Mouse (Mus musculus): ENCODE data around the gene Abcb6. TPM values are rescaled to one million over a fixed set of nuclear protein-coding genes. Genes with fewer than 3 reads are reported as not detected.

The Abcb6 gene
- total RNA-seq, 1 experiment = 41.0 TPM

DNA sequence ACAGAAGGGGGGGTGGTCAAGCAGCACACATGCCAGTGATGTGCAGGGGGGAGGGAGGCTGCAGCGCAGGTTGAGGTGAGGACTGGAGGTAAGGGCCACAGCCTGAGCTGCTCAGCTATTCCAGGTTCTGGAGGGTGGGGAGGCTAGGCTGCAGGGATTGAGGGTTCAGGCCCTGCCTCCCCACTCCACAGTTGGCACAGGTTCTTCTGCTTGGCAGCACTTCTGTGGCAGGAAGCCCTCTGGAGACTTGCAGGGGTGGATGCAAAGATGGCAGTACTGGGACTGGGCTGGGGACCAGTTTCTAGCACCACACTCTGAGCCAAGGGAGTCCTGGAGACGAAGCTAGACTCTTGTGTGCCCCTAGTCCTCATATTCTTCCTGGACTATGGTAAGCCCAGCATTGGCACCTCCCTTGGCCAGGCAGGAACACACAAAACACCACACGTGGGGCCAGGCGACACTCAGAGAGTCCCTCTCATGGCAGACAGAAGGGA, 1.2 kb upstream of the Abcb6 start:
- peaks cover 4% of the 10 kb centered on the region; the same call in 1 of the 2 replicates for H3K36me3 ChIP-seq (ENCODE audit: control insufficient read depth, insufficient read depth, low read length, poor library complexity, severe bottlenecking)
- no peaks in the 10 kb centered on the region for H3K9me3 ChIP-seq (ENCODE audit: control insufficient read depth, insufficient read depth, low read depth, low read length)
- no peak overlapping the region for H3K27ac ChIP-seq (ENCODE audit: insufficient read depth, low read depth, low read length, poor library complexity, severe bottlenecking)
- in situ Hi-C loops (cut with MboI; ENCODE audit: low sequenced_read_pairs in 2 of 2, unreplicated experiment in 2 of 2) = no loop called here
- H3K4me3 ChIP-seq (ENCODE audit: insufficient read depth in 1 of 2, low read depth in 1 of 2, low read length in 2 of 2, poor library complexity in 1 of 2, severe bottlenecking in 1 of 2) = no peak overlapping the region
- DNase-seq (ENCODE audit: low read depth, low spot score) = no peak
- H3K4me1 ChIP-seq (ENCODE audit: control insufficient read depth in 2 of 2, insufficient read depth in 2 of 2, low read length in 2 of 2, poor library complexity in 1 of 2) = peaks cover 4 to 5% of the 10 kb centered on the region in 2 experiments; a peak in 2 of 4 replicates
- H3K9ac ChIP-seq (ENCODE audit: insufficient read depth, low read depth, low read length, poor library complexity, severe bottlenecking) = no peak overlapping the region
- TF ChIP-seq MAFK (IDR thresholded peaks at IDR 0.05; ENCODE audit: insufficient read depth, low read depth, low read length) = no peak
- no peak for TF ChIP-seq ZC3H11A (IDR thresholded peaks at IDR 0.05; ENCODE audit: borderline replicate concordance, low read depth, low read length)
- no peak for TF ChIP-seq HCFC1 (IDR thresholded peaks at IDR 0.05; ENCODE audit: borderline replicate concordance, insufficient read depth, low read length)
- no peak for TF ChIP-seq CHD2 (IDR thresholded peaks at IDR 0.05; ENCODE audit: low read depth, low read length)
- TF ChIP-seq ZNF384 (IDR thresholded peaks at IDR 0.05; ENCODE audit: low read depth, low read length) = no peak

DNA sequence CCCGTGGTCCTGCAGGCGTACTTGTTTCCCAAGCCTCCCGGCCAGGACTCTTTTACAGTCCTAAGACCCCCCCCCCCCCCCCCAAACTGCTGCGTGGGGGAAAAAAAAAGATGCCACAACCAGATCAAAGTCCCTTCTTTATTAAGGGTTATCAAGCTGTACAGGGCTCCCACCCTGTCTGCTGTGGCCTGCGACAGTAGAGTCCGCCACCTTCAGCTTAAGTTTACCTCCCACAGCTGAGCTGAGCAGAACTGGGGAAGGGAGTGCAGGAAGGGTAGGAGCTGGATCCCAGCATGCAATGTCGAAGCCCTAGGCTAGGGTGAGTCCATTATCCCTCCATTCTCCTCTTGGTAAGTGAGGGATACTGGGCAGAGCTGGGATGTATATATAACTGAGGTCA, 549 bp upstream of the Abcb6 start:
- no peak for DNase-seq (ENCODE audit: low read depth, low spot score)
- Histone ChIP-seq H3K4me3 (ENCODE audit: insufficient read depth in 1 of 2, low read depth in 1 of 2, low read length in 2 of 2, poor library complexity in 1 of 2, severe bottlenecking in 1 of 2) (peak overlapping the region in 1 of 2 experiments; percentile 81; a peak in 2 of 4 replicates), H3K27ac (ENCODE audit: insufficient read depth, low read depth, low read length, poor library complexity, severe bottlenecking) (no peak overlapping the region), H3K36me3 (ENCODE audit: control insufficient read depth, insufficient read depth, low read length, poor library complexity, severe bottlenecking) (peaks cover 4% of the 10 kb centered on the region; the same call in 1 of the 2 replicates), H3K9me3 (ENCODE audit: control insufficient read depth, insufficient read depth, low read depth, low read length) (no peaks in the 10 kb centered on the region), H3K4me1 (ENCODE audit: control insufficient read depth in 2 of 2, insufficient read depth in 2 of 2, low read length in 2 of 2, poor library complexity in 1 of 2) (peaks cover 4 to 5% of the 10 kb centered on the region in 2 experiments; a peak in 2 of 4 replicates), H3K9ac (ENCODE audit: insufficient read depth, low read depth, low read length, poor library complexity, severe bottlenecking) (peak overlapping the region; percentile 55; the same call in 1 of the 2 replicates)
- in situ Hi-C loops (cut with MboI; ENCODE audit: low sequenced_read_pairs in 2 of 2, unreplicated experiment in 2 of 2) = no loop called here
- TF ChIP-seq ZNF384 (IDR thresholded peaks at IDR 0.05; ENCODE audit: low read depth, low read length) (no peak), HCFC1 (IDR thresholded peaks at IDR 0.05; ENCODE audit: borderline replicate concordance, insufficient read depth, low read length) (no peak), MAFK (IDR thresholded peaks at IDR 0.05; ENCODE audit: insufficient read depth, low read depth, low read length) (no peak), ZC3H11A (IDR thresholded peaks at IDR 0.05; ENCODE audit: borderline replicate concordance, low read depth, low read length) (no peak), CHD2 (IDR thresholded peaks at IDR 0.05; ENCODE audit: low read depth, low read length) (no peak)

DNA sequence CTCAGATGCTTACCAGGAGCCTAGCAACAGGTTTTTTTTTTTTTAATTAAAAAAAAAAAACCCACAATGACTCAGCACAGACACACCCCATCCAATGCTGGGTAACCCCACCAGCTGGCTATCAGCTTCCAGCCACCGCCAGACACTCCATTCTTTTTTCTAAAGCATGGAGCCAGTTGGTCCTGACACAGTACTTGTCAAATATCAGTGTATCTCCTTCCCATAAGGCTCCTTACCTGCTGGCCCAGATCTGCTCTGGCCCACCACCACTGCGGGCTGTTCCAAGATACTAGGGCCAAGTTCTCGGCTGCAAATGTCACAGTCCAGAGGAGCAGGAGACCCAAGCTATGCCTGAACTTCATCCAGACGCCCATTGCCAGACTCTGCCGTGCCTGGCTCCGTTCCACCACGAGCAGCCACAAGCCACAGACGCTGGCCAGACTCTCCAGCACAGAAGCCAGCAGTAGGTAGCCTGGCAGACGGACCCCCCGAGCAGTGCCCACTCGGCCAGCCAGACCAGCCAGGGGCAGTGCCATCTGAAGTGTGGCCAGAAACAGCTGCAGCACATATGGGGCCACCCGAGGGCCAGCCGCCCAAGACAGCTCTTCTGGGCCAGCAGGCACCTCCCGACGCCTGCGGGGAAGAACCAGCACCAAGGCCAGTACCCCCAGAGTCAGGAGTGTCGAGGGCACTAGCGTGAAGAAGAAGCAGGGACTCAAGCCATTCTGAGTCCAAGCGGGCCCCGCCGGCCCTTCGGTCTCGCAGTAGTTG, 673 bp downstream of the Abcb6 start:
- H3K27ac ChIP-seq (ENCODE audit: insufficient read depth, low read depth, low read length, poor library complexity, severe bottlenecking) = no peak overlapping the region
- TF ChIP-seq HCFC1 (IDR thresholded peaks at IDR 0.05; ENCODE audit: borderline replicate concordance, insufficient read depth, low read length) (no peak), MAFK (IDR thresholded peaks at IDR 0.05; ENCODE audit: insufficient read depth, low read depth, low read length) (peak; percentile 70), ZNF384 (IDR thresholded peaks at IDR 0.05; ENCODE audit: low read depth, low read length) (peak; percentile 84)
- peak overlapping the region; percentile 70 for H3K9ac ChIP-seq (ENCODE audit: insufficient read depth, low read depth, low read length, poor library complexity, severe bottlenecking)
- peaks cover 2% of the 10 kb centered on the region; the same call in 1 of the 2 replicates for H3K36me3 ChIP-seq (ENCODE audit: control insufficient read depth, insufficient read depth, low read length, poor library complexity, severe bottlenecking)
- peaks cover 4 to 5% of the 10 kb centered on the region in 2 experiments; a peak in 2 of 4 replicates for H3K4me1 ChIP-seq (ENCODE audit: control insufficient read depth in 2 of 2, insufficient read depth in 2 of 2, low read length in 2 of 2, poor library complexity in 1 of 2)
- in situ Hi-C loops (cut with MboI; ENCODE audit: low sequenced_read_pairs in 2 of 2, unreplicated experiment in 2 of 2) = no loop called here
- DNase-seq (ENCODE audit: low read depth, low spot score) = peak; percentile 28
- peak overlapping the region; percentile 81 to 82 for H3K4me3 ChIP-seq (ENCODE audit: insufficient read depth in 1 of 2, low read depth in 1 of 2, low read length in 2 of 2, poor library complexity in 1 of 2, severe bottlenecking in 1 of 2)
- no peaks in the 10 kb centered on the region for H3K9me3 ChIP-seq (ENCODE audit: control insufficient read depth, insufficient read depth, low read depth, low read length)

DNA sequence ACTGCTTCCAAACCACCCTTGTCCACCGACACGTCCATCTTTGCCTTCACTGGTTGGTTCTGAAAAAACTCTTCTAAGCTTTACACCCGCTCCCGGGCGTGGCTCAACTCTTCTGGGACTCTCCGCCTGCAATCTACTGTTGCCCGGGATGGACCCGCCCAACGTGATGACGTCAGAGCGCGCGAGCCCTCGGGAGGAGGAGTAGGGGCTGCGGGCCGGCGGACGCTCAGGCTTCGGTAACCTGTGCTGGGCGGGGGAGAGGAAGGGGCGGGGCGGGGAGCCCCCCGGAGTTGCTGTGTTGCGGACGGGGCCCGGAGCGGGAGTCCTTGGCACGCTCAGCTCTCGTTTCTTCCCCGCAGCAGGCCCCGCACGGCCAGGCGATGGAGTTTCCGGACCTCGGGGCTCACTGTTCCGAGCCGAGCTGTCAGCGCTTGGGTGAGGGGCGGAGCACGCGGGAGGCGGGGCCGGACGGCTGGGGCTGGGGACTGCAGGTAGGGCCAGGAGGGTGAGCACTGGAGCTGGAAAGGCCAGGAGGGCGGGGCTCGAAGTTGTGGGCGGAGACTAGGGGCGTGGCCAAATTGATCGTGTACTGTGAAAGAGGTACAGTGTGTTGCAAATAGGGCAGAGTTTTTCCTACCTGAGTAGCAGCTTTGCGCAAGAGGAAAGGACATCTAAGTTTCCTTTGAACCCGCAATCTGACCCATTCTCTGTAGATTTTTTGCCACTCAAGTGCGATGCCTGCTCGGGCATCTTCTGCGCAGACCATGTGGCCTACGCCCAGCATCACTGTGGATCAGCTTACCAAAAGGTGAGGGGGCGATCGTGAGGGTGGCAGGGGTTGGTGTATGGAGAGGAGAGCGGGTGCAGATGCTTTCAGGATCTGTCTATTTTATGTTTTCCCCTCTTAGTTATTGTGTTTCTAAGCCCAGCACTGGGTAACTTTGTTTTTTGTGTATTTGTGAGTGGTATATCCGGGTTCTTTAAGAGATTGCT, 11.4 kb downstream of the Abcb6 start, which contains the start of gene Zfand2b:
Gene Zfand2b (plus strand): TSS at position 175 of the 993 bp plus-strand sequence.
- peak; percentile 98 for DNase-seq (ENCODE audit: low read depth, low spot score)
- in situ Hi-C loops (cut with MboI; ENCODE audit: low sequenced_read_pairs in 2 of 2, unreplicated experiment in 2 of 2) = no loop called here
- H3K27ac ChIP-seq (ENCODE audit: insufficient read depth, low read depth, low read length, poor library complexity, severe bottlenecking) = 0 out of 2 replicates have a peak within 1 kb of the TSS, but pooled peaks have one; percentile 31
- peaks cover 0 to 5% of the 10 kb centered on the region in 2 experiments; a peak in 1 of 4 replicates for H3K4me1 ChIP-seq (ENCODE audit: control insufficient read depth in 2 of 2, insufficient read depth in 2 of 2, low read length in 2 of 2, poor library complexity in 1 of 2)
- no peaks in the 10 kb centered on the region for H3K9me3 ChIP-seq (ENCODE audit: control insufficient read depth, insufficient read depth, low read depth, low read length)
- peak within 1 kb of the TSS; percentile 75 for H3K9ac ChIP-seq (ENCODE audit: insufficient read depth, low read depth, low read length, poor library complexity, severe bottlenecking)
- TF ChIP-seq MAFK (IDR thresholded peaks at IDR 0.05; ENCODE audit: insufficient read depth, low read depth, low read length) (no peak), ZC3H11A (IDR thresholded peaks at IDR 0.05; ENCODE audit: borderline replicate concordance, low read depth, low read length) (no peak), ZNF384 (IDR thresholded peaks at IDR 0.05; ENCODE audit: low read depth, low read length) (peak; percentile 50; the same call in 1 of the 2 replicates), CHD2 (IDR thresholded peaks at IDR 0.05; ENCODE audit: low read depth, low read length) (0 out of 2 replicates have a peak, but pooled peaks have one; percentile 5)
- peaks cover 13% of the 10 kb centered on the region for H3K36me3 ChIP-seq (ENCODE audit: control insufficient read depth, insufficient read depth, low read length, poor library complexity, severe bottlenecking)
- H3K4me3 ChIP-seq (ENCODE audit: insufficient read depth in 1 of 2, low read depth in 1 of 2, low read length in 2 of 2, poor library complexity in 1 of 2, severe bottlenecking in 1 of 2) = peak within 1 kb of the TSS; percentile 91 to 96
